Mouse (Mus musculus): ENCODE data around the gene Srp72. TPM values are rescaled to one million over a fixed set of nuclear protein-coding genes. Genes with fewer than 3 reads are reported as not detected.
A peak's percentile ranks its signal among the peaks of the same experiment; 100 is the strongest.

The Srp72 gene
- polyA plus RNA-seq, 1 experiment from 2014 or later, result 87.6 TPM

- Histone ChIP-seq H3K9me3 (ENCODE audit: control insufficient read depth, low read length) (no peaks in the 10 kb centered on the region), H3K27me3 (ENCODE audit: control insufficient read depth, insufficient read depth, low read length) (no peaks in the 10 kb centered on the region), H3K4me1 (replicated peaks; ENCODE audit: control insufficient read depth, insufficient read depth, low read length) (no peaks in the 10 kb centered on the region), H3K27ac (no peak overlapping the region), H3K4me2 (replicated peaks) (no peak overlapping the region), H3K36me3 (replicated peaks; ENCODE audit: control insufficient read depth, insufficient read depth) (peaks cover 93% of the 10 kb centered on the region), H3K4me3 (replicated peaks; ENCODE audit: low read length) (no peak overlapping the region), H3K9ac (no peak overlapping the region)
- 95% methylated on average over 5 of the region's 5 CpGs for WGBS
- no peak for ATAC-seq (ENCODE audit: low FRiP score)
- DNase-seq (ENCODE audit: low spot score), result no peak
These were observed 18.8 kb downstream of the Srp72 start for GRCm38 (mm10) chr5:76993174-76993814.

- H3K9ac ChIP-seq, result no peak overlapping the region
- WGBS, result 55% methylated on average over 5 of the region's 5 CpGs
- no peak overlapping the region for H3K4me3 ChIP-seq (replicated peaks; ENCODE audit: low read length)
- H3K4me2 ChIP-seq (replicated peaks), result no peak overlapping the region
- no peaks in the 10 kb centered on the region for H3K9me3 ChIP-seq (ENCODE audit: control insufficient read depth, low read length)
- DNase-seq (ENCODE audit: low spot score), result peak; percentile 83
- no peak overlapping the region for H3K27ac ChIP-seq
- ATAC-seq (ENCODE audit: low FRiP score), result no peak
- H3K4me1 ChIP-seq (replicated peaks; ENCODE audit: control insufficient read depth, insufficient read depth, low read length), result no peaks in the 10 kb centered on the region
- no peaks in the 10 kb centered on the region for H3K27me3 ChIP-seq (ENCODE audit: control insufficient read depth, insufficient read depth, low read length)
- peaks cover 69% of the 10 kb centered on the region for H3K36me3 ChIP-seq (replicated peaks; ENCODE audit: control insufficient read depth, insufficient read depth)
These were observed 23.9 kb downstream of the Srp72 start for GRCm38 (mm10) chr5:76998416-76998815.

DNA sequence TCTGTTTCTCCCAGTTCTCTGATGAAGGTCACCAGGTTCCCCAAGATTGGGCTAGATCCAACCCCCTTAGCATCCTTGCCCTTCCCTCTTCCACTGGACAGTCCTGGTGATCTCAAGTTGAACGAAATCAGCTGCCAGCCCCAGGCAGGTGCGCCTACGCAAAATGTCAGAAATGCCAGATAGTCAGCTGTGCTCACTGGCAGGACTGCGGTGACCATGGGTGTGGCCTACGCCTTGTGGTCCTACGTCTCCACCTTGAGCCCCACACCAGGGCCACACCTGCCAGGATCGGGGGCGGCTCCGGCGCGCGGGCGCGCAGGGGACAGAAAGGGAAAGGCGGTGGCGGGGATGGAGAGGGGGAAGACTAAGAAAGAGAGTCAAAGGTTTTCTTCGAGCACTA lies 26.7 kb downstream of the Srp72 start:
- 93% methylated on average over 17 of the region's 17 CpGs for WGBS
- DNase-seq (ENCODE audit: low spot score), result no peak

GRCm38 (mm10) chr5:77004051-77004821 lies 29.8 kb downstream of the Srp72 start, which contains the start of gene Arl9:
Gene Arl9 (plus strand): TSS chr5:77004055.
- Histone ChIP-seq H3K9ac (no peak within 1 kb of the TSS), H3K4me1 (replicated peaks; ENCODE audit: control insufficient read depth, insufficient read depth, low read length) (no peaks in the 10 kb centered on the region), H3K36me3 (replicated peaks; ENCODE audit: control insufficient read depth, insufficient read depth) (peaks cover 14% of the 10 kb centered on the region), H3K4me3 (replicated peaks; ENCODE audit: low read length) (no peak within 1 kb of the TSS), H3K4me2 (replicated peaks) (no peak within 1 kb of the TSS), H3K9me3 (ENCODE audit: control insufficient read depth, low read length) (no peaks in the 10 kb centered on the region), H3K27ac (no peak within 1 kb of the TSS), H3K27me3 (ENCODE audit: control insufficient read depth, insufficient read depth, low read length) (no peaks in the 10 kb centered on the region)
- 95% methylated on average over 6 of the region's 6 CpGs for WGBS
- ATAC-seq (ENCODE audit: low FRiP score) (no peak), DNase-seq (ENCODE audit: low spot score) (no peak)

More for the DNA sequence above, 26.7 kb downstream of the Srp72 start:
- Histone ChIP-seq H3K4me3 (replicated peaks; ENCODE audit: low read length) (no peak overlapping the region), H3K9me3 (ENCODE audit: control insufficient read depth, low read length) (no peaks in the 10 kb centered on the region), H3K36me3 (replicated peaks; ENCODE audit: control insufficient read depth, insufficient read depth) (peaks cover 42% of the 10 kb centered on the region), H3K4me2 (replicated peaks) (no peak overlapping the region), H3K27ac (no peak overlapping the region), H3K27me3 (ENCODE audit: control insufficient read depth, insufficient read depth, low read length) (no peaks in the 10 kb centered on the region), H3K9ac (no peak overlapping the region), H3K4me1 (replicated peaks; ENCODE audit: control insufficient read depth, insufficient read depth, low read length) (no peaks in the 10 kb centered on the region)
- no peak for ATAC-seq (ENCODE audit: low FRiP score)

DNA sequence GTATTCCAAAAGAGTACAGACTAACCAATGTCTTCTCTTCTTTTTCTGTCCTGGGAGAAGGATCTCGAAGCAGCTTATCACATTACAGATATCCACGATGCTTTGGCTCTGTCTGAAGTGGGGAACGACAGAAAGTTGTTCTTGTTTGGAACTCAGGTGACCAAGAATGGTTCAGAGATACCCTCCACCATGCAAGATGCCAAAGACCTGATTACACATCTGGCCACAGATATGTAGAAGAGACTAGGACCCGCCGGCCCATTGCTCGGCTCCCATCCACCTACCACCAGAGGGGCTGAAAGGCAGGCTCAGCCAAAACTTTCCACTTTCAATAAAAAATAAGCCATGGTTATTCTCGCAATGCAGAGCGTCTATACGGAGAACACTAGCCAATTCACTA lies 35.9 kb downstream of the Srp72 start:
- ATAC-seq (ENCODE audit: low FRiP score) (no peak), DNase-seq (ENCODE audit: low spot score) (no peak)
- no peak overlapping the region for H3K4me3 ChIP-seq (replicated peaks; ENCODE audit: low read length)
- H3K4me1 ChIP-seq (replicated peaks; ENCODE audit: control insufficient read depth, insufficient read depth, low read length), result no peaks in the 10 kb centered on the region
- H3K27me3 ChIP-seq (ENCODE audit: control insufficient read depth, insufficient read depth, low read length), result no peaks in the 10 kb centered on the region
- H3K36me3 ChIP-seq (replicated peaks; ENCODE audit: control insufficient read depth, insufficient read depth), result no peaks in the 10 kb centered on the region
- H3K9me3 ChIP-seq (ENCODE audit: control insufficient read depth, low read length), result no peaks in the 10 kb centered on the region
- WGBS, result 94% methylated on average over 9 of the region's 9 CpGs
- no peak overlapping the region for H3K4me2 ChIP-seq (replicated peaks)
- no peak overlapping the region for H3K27ac ChIP-seq
- H3K9ac ChIP-seq, result no peak overlapping the region

DNA sequence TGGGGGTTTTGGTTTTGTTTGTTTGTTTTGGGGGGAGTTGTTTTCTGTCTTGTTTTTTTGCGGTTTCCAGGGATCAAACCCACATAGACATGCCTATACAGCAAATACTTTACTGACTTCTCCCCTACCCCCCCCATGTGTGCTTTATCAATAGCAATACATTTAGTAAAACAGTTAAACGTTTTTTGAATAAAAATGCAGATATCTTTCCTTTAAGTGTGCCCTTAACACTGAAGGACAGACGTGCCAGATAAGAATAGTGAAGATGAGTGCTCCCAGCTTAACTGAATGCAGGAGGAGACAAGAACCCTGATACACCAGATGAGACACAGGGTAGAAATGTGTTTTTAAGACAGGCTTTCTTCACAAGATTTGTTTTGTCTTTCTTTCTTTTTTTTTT lies 36.6 kb downstream of the Srp72 start:
- WGBS, result 66% methylated on average over 3 of the region's 3 CpGs
- no peaks in the 10 kb centered on the region for H3K27me3 ChIP-seq (ENCODE audit: control insufficient read depth, insufficient read depth, low read length)

DNA sequence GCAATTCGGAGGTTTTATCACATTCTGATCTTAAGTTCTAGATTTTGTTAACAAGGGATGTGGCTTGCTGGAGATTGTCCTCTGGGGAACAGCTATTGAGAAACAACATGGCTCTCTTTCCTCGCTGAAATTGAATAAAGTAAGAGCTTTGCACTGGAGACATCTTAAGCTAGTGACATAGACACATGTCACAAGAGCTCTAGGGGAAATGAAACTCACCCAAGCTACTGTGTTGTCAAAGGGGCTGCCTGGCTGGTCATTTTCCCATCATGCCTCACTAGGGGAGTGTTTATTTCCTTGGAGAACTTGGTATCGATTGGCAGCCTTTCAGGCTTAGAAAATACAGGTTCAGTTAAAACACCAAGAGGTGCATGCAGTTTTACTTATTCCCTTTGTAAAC lies 38.7 kb downstream of the Srp72 start:
- Histone ChIP-seq H3K4me2 (replicated peaks) (no peak overlapping the region), H3K27me3 (ENCODE audit: control insufficient read depth, insufficient read depth, low read length) (no peaks in the 10 kb centered on the region), H3K27ac (no peak overlapping the region), H3K36me3 (replicated peaks; ENCODE audit: control insufficient read depth, insufficient read depth) (no peaks in the 10 kb centered on the region), H3K4me3 (replicated peaks; ENCODE audit: low read length) (no peak overlapping the region), H3K4me1 (replicated peaks; ENCODE audit: control insufficient read depth, insufficient read depth, low read length) (no peaks in the 10 kb centered on the region), H3K9ac (no peak overlapping the region), H3K9me3 (ENCODE audit: control insufficient read depth, low read length) (no peaks in the 10 kb centered on the region)
- 87% methylated on average over 3 of the region's 3 CpGs for WGBS
- ATAC-seq (ENCODE audit: low FRiP score), result no peak
- no peak for DNase-seq (ENCODE audit: low spot score)

More for the DNA sequence above, 36.6 kb downstream of the Srp72 start:
- Histone ChIP-seq H3K4me2 (replicated peaks) (no peak overlapping the region), H3K9ac (no peak overlapping the region), H3K4me1 (replicated peaks; ENCODE audit: control insufficient read depth, insufficient read depth, low read length) (no peaks in the 10 kb centered on the region), H3K9me3 (ENCODE audit: control insufficient read depth, low read length) (no peaks in the 10 kb centered on the region), H3K36me3 (replicated peaks; ENCODE audit: control insufficient read depth, insufficient read depth) (no peaks in the 10 kb centered on the region), H3K27ac (no peak overlapping the region), H3K4me3 (replicated peaks; ENCODE audit: low read length) (no peak overlapping the region)
- DNase-seq (ENCODE audit: low spot score), result no peak
- ATAC-seq (ENCODE audit: low FRiP score), result no peak

GRCm38 (mm10) chr5:77015544-77016482 lies 41.3 kb downstream of the Srp72 start, which contains the start of gene Thegl:
Gene Thegl (plus strand): TSS chr5:77016023.
- peak within 1 kb of the TSS; percentile 53 for H3K4me3 ChIP-seq (replicated peaks; ENCODE audit: low read length)
- no peaks in the 10 kb centered on the region for H3K9me3 ChIP-seq (ENCODE audit: control insufficient read depth, low read length)
- H3K9ac ChIP-seq, result peak within 1 kb of the TSS; percentile 52
- WGBS, result 11% methylated on average over 57 of the region's 57 CpGs
- H3K4me2 ChIP-seq (replicated peaks), result peak within 1 kb of the TSS; percentile 86
- H3K27me3 ChIP-seq (ENCODE audit: control insufficient read depth, insufficient read depth, low read length), result no peaks in the 10 kb centered on the region
- peak; percentile 73 for DNase-seq (ENCODE audit: low spot score)
- no peak within 1 kb of the TSS for H3K27ac ChIP-seq
- H3K4me1 ChIP-seq (replicated peaks; ENCODE audit: control insufficient read depth, insufficient read depth, low read length), result no peaks in the 10 kb centered on the region
- no peaks in the 10 kb centered on the region for H3K36me3 ChIP-seq (replicated peaks; ENCODE audit: control insufficient read depth, insufficient read depth)
- peak; percentile 94 for ATAC-seq (ENCODE audit: low FRiP score)

GRCm38 (mm10) chr5:77028034-77028433 lies 53.6 kb downstream of the Srp72 start:
- H3K27me3 ChIP-seq (ENCODE audit: control insufficient read depth, insufficient read depth, low read length), result no peaks in the 10 kb centered on the region
- ATAC-seq (ENCODE audit: low FRiP score), result no peak
- H3K27ac ChIP-seq, result no peak overlapping the region
- H3K4me2 ChIP-seq (replicated peaks), result no peak overlapping the region
- H3K9ac ChIP-seq, result no peak overlapping the region
- no peaks in the 10 kb centered on the region for H3K9me3 ChIP-seq (ENCODE audit: control insufficient read depth, low read length)
- H3K4me1 ChIP-seq (replicated peaks; ENCODE audit: control insufficient read depth, insufficient read depth, low read length), result no peaks in the 10 kb centered on the region
- H3K36me3 ChIP-seq (replicated peaks; ENCODE audit: control insufficient read depth, insufficient read depth), result no peaks in the 10 kb centered on the region
- no peak overlapping the region for H3K4me3 ChIP-seq (replicated peaks; ENCODE audit: low read length)
- 87% methylated on average over 3 of the region's 3 CpGs for WGBS
- DNase-seq (ENCODE audit: low spot score), result no peak
